Mouse (Mus musculus): ENCODE measurements around the gene Il12rb1.
A peak's percentile ranks its signal among the peaks of the same experiment; 100 is the strongest.

DNA sequence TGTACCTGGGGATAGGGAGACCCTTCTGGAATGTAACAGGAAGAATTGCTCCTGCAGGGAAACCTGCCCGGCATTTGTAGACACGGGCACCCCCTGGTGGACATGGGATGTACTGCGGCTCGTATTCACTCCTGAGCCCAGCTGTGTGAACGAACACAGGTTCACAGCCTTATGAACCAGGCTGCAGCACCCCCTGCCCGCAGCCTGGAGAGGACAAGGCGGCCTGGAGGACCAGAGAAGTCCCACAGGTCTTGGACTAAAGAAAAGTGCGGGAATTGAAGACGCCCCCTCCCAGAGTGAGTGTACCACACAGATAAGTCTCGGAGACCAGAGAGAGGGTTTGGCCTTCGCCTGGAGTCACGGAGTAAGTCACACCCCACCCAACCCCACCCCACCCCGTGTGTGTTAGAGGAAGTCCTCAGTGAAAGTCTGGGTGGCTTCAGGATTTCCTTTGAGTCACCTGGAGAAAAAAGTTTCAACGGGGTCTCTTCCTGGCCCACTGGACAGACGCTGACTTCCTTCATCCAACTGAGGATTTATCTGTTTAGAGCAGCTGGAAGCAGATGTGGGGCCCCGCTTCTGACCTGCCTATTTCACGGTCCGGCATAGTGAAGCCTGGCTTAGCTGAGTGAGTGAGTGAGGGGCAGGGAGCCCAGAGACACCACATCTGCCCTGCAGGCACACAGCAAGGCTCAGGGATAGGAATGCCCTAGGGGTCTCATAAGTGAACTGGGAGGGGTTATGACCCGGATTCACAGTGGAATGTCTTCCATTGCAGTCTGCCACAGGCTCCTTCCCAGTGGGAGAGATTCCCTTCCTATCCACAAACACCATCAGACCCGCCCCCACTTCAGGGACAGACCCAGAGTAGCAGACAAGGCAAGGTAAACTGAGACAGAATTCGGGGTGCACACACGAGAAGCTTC, 33.2 kb downstream of the Il12rb1 start:
- TF ChIP-seq CTCF (IDR thresholded peaks at IDR 0.05; ENCODE audit: borderline replicate concordance, insufficient read depth, low read depth, low read length) (peak; percentile 92), POLR2A (IDR thresholded peaks at IDR 0.05; ENCODE audit: borderline replicate concordance, insufficient read depth, low read length) (no peak)
